Mouse (Mus musculus) ES-E14 (cell line): ENCODE measurements around the gene Fam189a2.

Experiments
- CHD2 ChIP-seq: IDR thresholded peaks from 2 replicates; pipeline ENCODE4 v1.6.1; 2014; ENCODE audit warnings: mild to moderate bottlenecking, low read depth, low read length, inconsistent platforms
- HCFC1 ChIP-seq: IDR thresholded peaks from 2 replicates; pipeline ENCODE4 v1.6.1; 2012; ENCODE audit warnings: low read length, inconsistent platforms, borderline replicate concordance; ENCODE audit not compliant: insufficient read depth
- MAFK ChIP-seq: IDR thresholded peaks from 2 replicates; pipeline ENCODE4 v1.6.1; 2014; ENCODE audit warnings: mild to moderate bottlenecking, low read depth, low read length, inconsistent platforms; ENCODE audit not compliant: insufficient read depth
- ZC3H11A ChIP-seq: IDR thresholded peaks from 2 replicates; pipeline ENCODE4 v1.6.1; 2012; ENCODE audit warnings: low read depth, mild to moderate bottlenecking, inconsistent platforms, low read length, borderline replicate concordance
- ZNF384 ChIP-seq: IDR thresholded peaks from 2 replicates; pipeline ENCODE4 v1.6.1; 2012; ENCODE audit warnings: low read depth, low read length, inconsistent platforms

GRCm38 (mm10) chr19:23930826-23931225, 100.0 kb downstream of the Fam189a2 start:
- TF ChIP-seq ZC3H11A: no peak
- TF ChIP-seq HCFC1: no peak
- no peak for TF ChIP-seq MAFK
- TF ChIP-seq ZNF384: no peak
- no peak for TF ChIP-seq CHD2
